Mouse (Mus musculus) cerebellum, adult 8-10 months (tissue): Measurements from ENCODE around the gene Gm17622.

Experiments used
- DNase-seq: peaks from one replicate; pipeline ENCODE4 v3.0.0; 2022

Gene Gm17622

DNA sequence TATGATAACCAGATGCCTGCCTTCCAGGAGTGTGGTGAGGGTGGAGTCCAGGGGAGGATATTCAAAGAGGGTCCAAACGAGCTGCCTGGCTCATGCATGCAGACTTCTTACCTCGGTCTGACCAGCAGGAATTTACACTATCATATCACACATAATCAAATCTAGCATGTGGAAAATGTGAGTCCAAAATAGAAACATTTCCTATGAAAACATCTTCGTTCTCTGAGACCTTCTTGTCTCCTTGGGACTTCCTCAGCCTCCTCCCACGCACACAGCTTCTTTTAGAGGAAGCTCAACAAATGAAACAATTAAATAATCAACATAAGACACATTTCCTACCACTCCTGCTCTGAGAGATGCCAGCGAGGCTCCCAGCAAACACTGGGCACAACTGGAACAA is 21.4 kb downstream of the Gm17622 start:
- DNase-seq: no peak

DNA sequence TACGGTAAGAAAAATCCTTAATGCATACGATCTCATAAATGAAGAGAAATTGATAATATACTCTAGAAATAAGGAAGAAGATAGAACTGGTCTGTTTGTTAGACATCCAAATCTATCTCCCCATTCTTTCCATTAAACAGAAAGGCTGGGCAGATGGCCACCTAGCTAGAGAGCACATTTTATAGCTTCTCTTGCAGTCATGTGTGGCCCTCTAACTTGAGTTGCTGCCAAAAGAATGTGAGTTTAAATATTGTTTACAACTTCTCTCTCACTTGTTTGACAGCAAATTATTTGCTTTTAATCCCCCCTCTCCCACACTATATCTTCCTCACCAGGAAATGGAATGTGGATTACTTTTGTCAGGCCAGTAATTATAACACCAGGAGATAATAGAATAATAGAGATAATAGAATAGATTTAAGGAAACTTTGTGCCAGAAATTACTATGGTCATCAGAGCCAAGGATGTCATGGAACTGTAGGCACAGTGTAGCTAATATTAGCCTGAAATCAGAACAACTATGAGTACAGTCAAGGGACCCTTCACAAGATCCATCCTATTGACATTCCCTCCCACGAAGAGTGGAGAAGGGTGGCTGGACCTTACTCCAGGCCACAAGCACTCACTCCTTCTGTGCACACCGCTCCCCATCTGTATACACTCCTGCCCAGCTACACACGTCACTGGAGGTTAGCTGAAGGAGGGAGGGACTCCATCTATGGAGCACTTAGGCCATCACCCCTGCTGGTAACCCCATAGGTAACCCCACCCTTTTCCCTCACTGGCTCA is 23.8 kb downstream of the Gm17622 start:
- DNase-seq: no peak

DNA sequence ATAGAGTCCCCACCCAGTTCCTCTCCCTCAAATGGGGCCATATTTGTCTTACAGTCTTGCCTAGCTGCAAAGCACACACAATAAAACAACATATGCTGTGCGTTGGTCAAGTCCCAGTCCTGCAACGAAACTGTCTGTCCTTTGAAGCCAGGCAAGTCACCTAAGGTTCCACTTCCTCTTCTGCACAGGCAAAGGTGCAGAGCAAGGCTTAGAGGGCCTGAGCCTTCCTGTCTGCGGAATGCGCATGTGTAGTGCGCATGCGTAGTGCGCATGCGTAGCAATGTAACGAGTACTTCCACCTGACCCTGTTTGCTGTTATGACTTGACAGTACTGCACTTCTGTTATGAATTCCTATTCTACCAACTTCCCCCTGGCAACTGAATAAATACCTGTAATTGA is 25.7 kb downstream of the Gm17622 start:
- DNase-seq: no peak

- no peak for DNase-seq
Measured at GRCm38 (mm10) chr13:96517335-96517734, 26.8 kb downstream of the Gm17622 start.

DNA sequence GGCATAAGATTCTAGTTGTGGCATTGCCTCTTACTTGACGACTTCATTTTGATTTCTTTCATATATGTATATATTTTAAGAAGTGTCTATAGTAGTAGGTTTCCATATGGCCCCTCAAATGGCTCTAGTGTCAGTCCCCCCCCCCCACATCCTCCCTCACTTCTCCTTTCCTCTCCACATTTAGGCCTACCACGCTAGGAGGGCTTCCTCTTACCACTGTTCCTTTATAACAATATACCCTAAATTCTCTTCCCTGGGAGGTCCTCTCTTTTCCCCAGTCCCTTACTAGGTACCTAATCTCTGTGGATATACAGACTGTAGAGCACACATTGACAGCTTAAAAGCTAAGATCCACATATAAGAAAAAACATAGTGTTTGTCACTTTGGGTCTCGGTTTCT is 30.8 kb downstream of the Gm17622 start:
- DNase-seq: no peak

DNA sequence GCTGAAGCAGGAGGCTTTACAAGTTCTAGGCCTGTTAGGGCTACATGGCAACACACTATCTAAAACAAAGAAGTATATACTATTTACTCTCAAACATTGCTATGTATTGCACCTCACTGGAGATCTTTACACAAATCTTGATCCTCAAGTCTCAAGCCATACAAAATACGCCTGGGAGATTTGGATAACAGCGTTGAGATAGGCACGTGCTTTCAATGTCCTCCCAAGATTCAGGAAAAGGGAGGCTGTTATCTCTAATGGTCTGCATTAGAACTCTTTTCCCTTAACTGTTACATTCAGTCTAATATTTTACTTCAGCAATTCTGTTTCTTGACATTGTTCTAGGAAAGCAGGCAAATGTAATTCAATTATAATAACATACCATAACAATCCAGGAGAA is 36.5 kb downstream of the Gm17622 start:
- DNase-seq: no peak

DNA sequence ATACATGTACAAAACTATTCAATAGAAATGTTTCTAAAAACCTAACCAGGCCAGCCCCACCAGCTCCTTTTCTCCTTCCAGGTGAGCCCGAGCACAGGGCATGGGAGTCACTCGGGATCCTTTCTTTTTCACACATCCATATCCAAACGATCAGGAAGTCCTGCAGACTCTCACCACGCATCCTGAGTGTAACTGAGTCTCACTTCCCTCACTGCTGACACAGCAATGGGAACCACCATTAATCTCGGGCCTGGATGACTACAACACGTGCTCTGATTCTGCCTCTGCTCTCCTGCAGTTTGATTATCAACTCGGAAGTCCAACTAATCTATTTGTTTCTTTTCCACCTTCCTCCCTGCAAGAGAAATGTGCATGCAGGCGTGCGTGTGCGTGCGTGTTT is 37.3 kb downstream of the Gm17622 start:
- no peak for DNase-seq

GRCm38 (mm10) chr13:96528776-96529175 is 38.2 kb downstream of the Gm17622 start:
- no peak for DNase-seq

DNA sequence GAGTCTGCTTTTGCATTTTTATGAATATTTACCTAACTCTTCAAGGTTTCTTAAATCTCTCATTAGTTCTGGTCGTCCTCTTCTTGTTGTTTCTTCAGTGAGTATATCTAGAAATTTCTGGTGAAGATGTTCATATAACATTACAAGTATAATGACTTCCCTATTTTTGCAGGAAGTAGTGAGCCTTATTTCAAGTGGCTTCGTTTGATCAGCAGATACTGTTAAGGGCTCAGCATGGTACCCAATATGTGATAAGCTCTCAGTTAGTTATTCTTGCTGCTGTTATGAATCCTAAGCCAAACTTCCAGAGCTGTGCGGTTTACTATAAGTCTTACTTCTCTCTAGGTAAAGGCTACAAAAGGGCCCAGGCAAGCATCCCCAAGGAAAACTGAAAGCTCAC is 39.0 kb downstream of the Gm17622 start:
- DNase-seq: no peak

- no peak for DNase-seq
Measured at GRCm38 (mm10) chr13:96530064-96530463, 39.5 kb downstream of the Gm17622 start.

- DNase-seq: no peak
Measured at GRCm38 (mm10) chr13:96532176-96532575, 41.6 kb downstream of the Gm17622 start.

- no peak for DNase-seq
Measured at GRCm38 (mm10) chr13:96533742-96534141, 43.2 kb downstream of the Gm17622 start.

DNA sequence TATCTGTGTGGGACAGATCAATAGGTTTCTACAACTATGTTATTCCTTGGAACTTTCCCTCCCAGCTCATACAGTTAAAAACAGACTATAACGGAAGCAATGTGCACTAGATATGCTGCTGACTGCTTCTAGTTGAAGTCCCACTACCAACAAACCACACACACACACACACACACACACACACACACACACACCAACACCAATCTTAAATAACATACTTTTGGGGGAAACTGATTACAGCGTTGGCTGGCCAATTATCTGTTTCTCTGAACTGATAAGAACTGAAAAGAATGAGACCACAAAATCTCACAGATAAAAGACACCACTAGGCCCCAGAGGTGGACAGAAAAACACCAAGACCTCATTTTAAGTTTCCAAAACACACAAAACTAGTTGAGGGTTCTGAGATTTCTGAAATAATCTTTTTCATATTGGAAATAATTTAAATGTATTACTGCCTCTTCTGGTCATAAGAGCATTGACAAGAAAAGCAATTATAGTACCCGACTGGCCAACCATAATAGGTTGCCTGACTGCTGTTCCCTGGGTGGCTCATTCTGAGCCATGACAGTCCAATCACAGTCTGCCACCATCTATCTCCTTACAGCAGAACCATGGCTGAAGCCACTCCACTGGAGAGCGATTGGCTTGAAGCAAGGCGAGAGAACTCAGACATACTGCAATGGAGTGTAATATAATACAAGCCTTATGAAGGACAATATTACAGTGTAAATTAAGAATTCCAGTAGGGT is 46.5 kb downstream of the Gm17622 start:
- no peak for DNase-seq

DNA sequence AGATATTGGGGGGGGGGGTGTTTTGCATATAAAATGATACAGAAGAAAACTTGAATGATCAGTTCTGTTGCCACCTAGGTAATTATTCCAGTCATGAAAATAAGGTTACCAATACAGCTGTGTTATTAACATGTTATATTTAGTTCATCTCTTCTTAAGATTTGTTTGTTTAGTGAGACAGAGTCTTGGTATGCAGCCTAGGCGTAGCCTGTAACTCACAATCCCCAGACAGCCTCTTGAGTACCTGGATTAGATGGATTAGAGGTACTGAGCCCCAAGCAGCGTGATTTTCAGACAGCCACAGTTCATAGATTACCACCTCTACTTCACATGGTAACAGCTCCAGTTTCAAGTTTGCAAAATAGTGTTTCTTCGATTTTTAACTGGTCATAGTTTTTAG is 47.6 kb downstream of the Gm17622 start:
- no peak for DNase-seq
